Mouse (Mus musculus): ENCODE results near the gene Smn1. TPM values are rescaled to one million over a fixed set of nuclear protein-coding genes. Genes with fewer than 3 reads are reported as not detected.

The Smn1 gene
- polyA plus RNA-seq (2012; ENCODE audit: low replicate concordance) = 87.2 and 162 TPM in 2 replicates

DNA sequence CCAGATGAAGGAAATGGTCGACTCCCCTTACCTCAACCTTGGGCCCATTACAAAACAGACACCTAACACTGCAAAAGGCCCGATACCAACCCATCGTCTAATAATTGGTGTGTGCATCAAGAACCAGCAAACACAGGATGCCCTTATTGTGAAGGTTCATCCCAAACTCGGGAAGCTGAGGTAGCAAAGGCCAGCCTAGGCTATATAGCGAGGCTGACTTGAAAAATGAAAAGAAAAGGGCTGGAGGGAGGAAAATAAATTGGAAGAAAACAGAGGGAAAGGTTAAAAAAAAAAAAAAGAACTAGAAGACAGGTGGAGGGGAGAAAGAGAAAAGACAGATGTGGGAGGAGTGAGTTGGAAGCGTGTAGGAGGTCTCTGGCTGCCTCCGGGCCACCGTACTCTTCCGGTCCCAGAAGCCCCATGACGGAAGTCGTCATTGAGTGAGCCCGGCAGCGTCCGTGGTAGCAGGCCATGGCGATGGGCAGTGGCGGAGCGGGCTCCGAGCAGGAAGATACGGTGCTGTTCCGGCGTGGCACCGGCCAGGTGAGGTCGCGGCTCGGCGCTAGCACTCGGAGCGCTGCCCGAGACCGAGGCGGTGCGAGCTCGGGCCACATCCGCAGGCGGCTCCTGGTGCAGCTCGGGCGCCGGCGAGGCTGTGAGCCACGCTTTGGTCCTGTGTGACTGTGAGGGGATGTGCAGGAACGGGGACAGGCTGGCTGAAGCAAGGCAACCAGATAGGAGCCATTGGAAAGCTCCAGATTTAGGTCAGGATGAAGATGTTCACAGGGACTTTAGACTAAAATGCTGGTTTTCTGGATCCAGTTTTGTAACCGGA is at the start of gene Smn1:
TSS of gene Smn1 (plus strand) at position 430 of the 835 bp plus-strand sequence.

GRCm38 (mm10) chr13:100103748-100104254 is 20.9 kb upstream of the Smn1 start, which contains the start of gene Bdp1:
Gene Bdp1 (minus strand): TSS chr13:100104070.

DNA sequence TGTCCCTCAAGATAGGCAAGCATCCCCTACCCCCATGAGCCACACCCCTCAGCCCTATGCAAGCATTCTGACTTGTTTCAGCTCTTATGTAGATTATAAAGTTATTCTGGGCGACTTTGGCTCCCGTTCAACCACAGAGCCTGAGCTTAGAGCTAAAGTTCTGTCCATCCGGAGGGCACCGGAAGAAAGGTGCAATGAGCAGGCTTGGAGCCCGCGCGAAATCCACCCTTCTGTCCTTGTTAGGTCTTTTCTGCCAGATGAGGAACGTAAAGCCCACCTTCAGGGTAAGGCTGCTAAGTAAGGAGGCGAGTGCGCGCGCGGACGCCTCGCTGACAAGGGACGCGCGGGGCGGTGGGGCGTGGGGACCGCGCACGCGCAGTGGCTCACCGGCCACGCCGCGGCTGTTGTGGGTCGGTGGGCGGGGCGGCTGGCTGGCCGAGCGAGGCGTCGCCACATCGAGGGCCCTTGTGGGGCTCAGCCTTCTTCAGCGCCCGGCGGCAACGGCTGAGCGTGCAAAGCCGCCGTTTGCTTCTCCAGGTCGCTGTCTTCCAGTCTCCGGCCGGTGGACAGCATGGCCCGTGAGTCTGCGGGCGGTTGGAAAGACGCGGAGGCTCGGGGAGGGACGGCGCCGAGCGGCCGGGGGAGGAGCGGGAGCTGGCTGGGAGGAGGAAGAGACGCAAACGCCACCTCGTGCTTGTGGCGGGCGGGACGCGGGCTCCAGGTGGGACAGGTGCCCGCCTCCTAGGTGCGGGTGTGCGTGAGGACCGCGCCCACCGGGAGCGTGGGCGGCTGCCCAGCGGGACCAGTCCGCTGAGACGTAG is 16.8 kb upstream of the Smn1 start, which contains the start of gene Serf1:
TSS of gene Serf1 (plus strand) at position 361 of the 821 bp plus-strand sequence.

Other genes starting within 250 kb of the Smn1 start
- gene Cartpt, start 223.8 kb upstream of the Smn1 start, polyA plus RNA-seq (2012; ENCODE audit: low replicate concordance) = not detected in 2 replicates
- 6.2 and 8.8 TPM in 2 replicates for gene Mccc2, start 109.2 kb upstream of the Smn1 start, polyA plus RNA-seq (2012; ENCODE audit: low replicate concordance)
- 17.3 and 20.2 TPM in 2 replicates for gene Bdp1, start 20.8 kb upstream of the Smn1 start, polyA plus RNA-seq (2012; ENCODE audit: low replicate concordance)
- 3.2 and 3.7 TPM in 2 replicates for gene Serf1, start 16.8 kb upstream of the Smn1 start, polyA plus RNA-seq (2012; ENCODE audit: low replicate concordance)
- 0.10 and 0.14 TPM in 2 replicates for gene Naip2, start 77.2 kb downstream of the Smn1 start, polyA plus RNA-seq (2012; ENCODE audit: low replicate concordance)
- gene Naip5, start 121.5 kb downstream of the Smn1 start, polyA plus RNA-seq (2012; ENCODE audit: low replicate concordance) = 0.05 and 0.14 TPM in 2 replicates
- 0.05 TPM in 1 of 2 replicates, not detected in the other for gene Naip6, start 192.8 kb downstream of the Smn1 start, polyA plus RNA-seq (2012; ENCODE audit: low replicate concordance)